Mouse (Mus musculus) cerebellum, postnatal 25 days (tissue): Measurements from ENCODE around the gene Gm20929.
"Not testable (repeated sequence)": the region's sequence is repeated elsewhere in the genome, so short reads cannot be mapped to it uniquely, and the experiment has no call there.

Source experiments
- DNase-seq, 2 experiments: peaks; one replicate each; pipeline ENCODE4 v3.0.0; 2021; ENCODE audit warnings: mixed read lengths in 2 of 2

Gene Gm20929

GRCm38 (mm10) chrY:53843649-53844048 is at the start of gene Gm20929:
Gm20929 (plus strand) TSS chrY:53843949.
- DNase-seq, result not testable (repeated sequence)
